Mouse (Mus musculus) adrenal gland, adult 2 months (tissue): ENCODE results near the gene Leo1. TPM values are rescaled to one million over a fixed set of nuclear protein-coding genes. Genes with fewer than 3 reads are reported as not detected.
A peak's percentile ranks its signal among the peaks of the same experiment; 100 is the strongest.
"Not testable (repeated sequence)": the region's sequence is repeated elsewhere in the genome, so short reads cannot be mapped to it uniquely, and the experiment has no call there.

ENCODE experiments used
- DNase-seq: peaks from one replicate; pipeline ENCODE4 v3.0.0; 2021
- polyA plus RNA-seq: library from polyadenylated mRNA; depleted of rRNA; stranded (reverse); fragments of >200 nt; gene quantifications from 2 replicates; pipeline ENCODE4 v1.2.3, GENCODE M21; 2012
- total RNA-seq, 2 experiments: library from RNA; stranded (reverse); gene quantifications; 2 replicates each; pipeline ENCODE4 v1.2.3; 2021

Gene Leo1
- total and polyA plus RNA-seq, 3 experiments = 1.4 to 31.7 (median 21.8) TPM

GRCm38 (mm10) chr9:75425796-75426391, 15.4 kb upstream of the Leo1 start:
- DNase-seq = no peak

- DNase-seq = no peak
These were observed 13.7 kb upstream of the Leo1 start for GRCm38 (mm10) chr9:75427366-75428273.

- no peak for DNase-seq
These were observed 13.1 kb upstream of the Leo1 start for GRCm38 (mm10) chr9:75428274-75428600.

GRCm38 (mm10) chr9:75429040-75429439, 12.3 kb upstream of the Leo1 start:
- DNase-seq = no peak

- no peak for DNase-seq
These were observed 11.7 kb upstream of the Leo1 start for GRCm38 (mm10) chr9:75429657-75430056.

- peak; percentile 70 for DNase-seq
These were observed 10.3 kb upstream of the Leo1 start for GRCm38 (mm10) chr9:75430822-75431621.

- no peak for DNase-seq
These were observed 8.6 kb upstream of the Leo1 start for GRCm38 (mm10) chr9:75432694-75433093.

- DNase-seq = peak; percentile 57
These were observed 7.0 kb upstream of the Leo1 start for GRCm38 (mm10) chr9:75434172-75434793.

GRCm38 (mm10) chr9:75434872-75435271, 6.5 kb upstream of the Leo1 start:
- DNase-seq = no peak

GRCm38 (mm10) chr9:75435291-75435690, 6.0 kb upstream of the Leo1 start:
- DNase-seq = no peak

GRCm38 (mm10) chr9:75435918-75436317, 5.4 kb upstream of the Leo1 start:
- DNase-seq = peak; percentile 87

GRCm38 (mm10) chr9:75437653-75438385, 3.5 kb upstream of the Leo1 start:
- peak; percentile 41 for DNase-seq

GRCm38 (mm10) chr9:75441691-75442131, 387 bp downstream of the Leo1 start:
- no peak for DNase-seq

GRCm38 (mm10) chr9:75444981-75445380, 3.7 kb downstream of the Leo1 start:
- DNase-seq = no peak

GRCm38 (mm10) chr9:75446574-75446973, 5.2 kb downstream of the Leo1 start:
- DNase-seq = not testable (repeated sequence)

- no peak for DNase-seq
These were observed 6.7 kb downstream of the Leo1 start for GRCm38 (mm10) chr9:75448021-75448420.

GRCm38 (mm10) chr9:75453994-75454393, 12.7 kb downstream of the Leo1 start:
- no peak for DNase-seq

GRCm38 (mm10) chr9:75455684-75456083, 14.4 kb downstream of the Leo1 start:
- no peak for DNase-seq

- DNase-seq = no peak
These were observed 21.8 kb downstream of the Leo1 start for GRCm38 (mm10) chr9:75463050-75463660.

GRCm38 (mm10) chr9:75465856-75466255, 24.5 kb downstream of the Leo1 start:
- DNase-seq = no peak

- DNase-seq = no peak
These were observed 25.3 kb downstream of the Leo1 start for GRCm38 (mm10) chr9:75466641-75467040.
